Mouse (Mus musculus): Measurements from ENCODE around the gene Robo1. TPM values are rescaled to one million over a fixed set of nuclear protein-coding genes. Genes with fewer than 3 reads are reported as not detected.

Gene Robo1
- polyA plus RNA-seq, 1 experiment from 2014 or later, result 6.3 TPM

- Histone ChIP-seq H3K4me2 (replicated peaks; ENCODE audit: low read depth) (no peak overlapping the region), H3K4me1 (replicated peaks; ENCODE audit: control insufficient read depth, insufficient read depth) (no peaks in the 10 kb centered on the region), H3K9me3 (ENCODE audit: control insufficient read depth, low read length) (no peaks in the 10 kb centered on the region), H3K27me3 (ENCODE audit: control insufficient read depth, insufficient read depth, low read length) (no peaks in the 10 kb centered on the region), H3K36me3 (ENCODE audit: control insufficient read depth, insufficient read depth, low read length) (no peaks in the 10 kb centered on the region), H3K4me3 (ENCODE audit: low read depth, low read length) (no peak overlapping the region), H3K9ac (ENCODE audit: low read length) (no peak overlapping the region), H3K27ac (replicated peaks) (no peak overlapping the region)
- ATAC-seq (ENCODE audit: low FRiP score, low TSS enrichment) (no peak), DNase-seq (ENCODE audit: low spot score) (no peak)
- 52% methylated on average over 1 of the region's 1 CpGs for WGBS
- TF ChIP-seq CTCF (IDR thresholded peaks at IDR 0.05; ENCODE audit: low read depth), result no peak
- TF ChIP-seq EP300 (optimal IDR thresholded peaks at IDR 0.05), result no peak
Measured at GRCm38 (mm10) chr16:72575171-72575570, 267.1 kb downstream of the Robo1 start.

GRCm38 (mm10) chr16:72576956-72577355 lies 268.9 kb downstream of the Robo1 start:
- no peaks in the 10 kb centered on the region for H3K36me3 ChIP-seq (ENCODE audit: control insufficient read depth, insufficient read depth, low read length)
- no peak overlapping the region for H3K9ac ChIP-seq (ENCODE audit: low read length)
- no peak overlapping the region for H3K4me3 ChIP-seq (ENCODE audit: low read depth, low read length)
- H3K9me3 ChIP-seq (ENCODE audit: control insufficient read depth, low read length), result no peaks in the 10 kb centered on the region
- 80% methylated on average over 7 of the region's 7 CpGs for WGBS
- no peaks in the 10 kb centered on the region for H3K27me3 ChIP-seq (ENCODE audit: control insufficient read depth, insufficient read depth, low read length)
- no peaks in the 10 kb centered on the region for H3K4me1 ChIP-seq (replicated peaks; ENCODE audit: control insufficient read depth, insufficient read depth)
- no peak overlapping the region for H3K27ac ChIP-seq (replicated peaks)
- TF ChIP-seq EP300 (optimal IDR thresholded peaks at IDR 0.05), result no peak
- TF ChIP-seq CTCF (IDR thresholded peaks at IDR 0.05; ENCODE audit: low read depth), result no peak
- DNase-seq (ENCODE audit: low spot score) (no peak), ATAC-seq (ENCODE audit: low FRiP score, low TSS enrichment) (no peak)
- H3K4me2 ChIP-seq (replicated peaks; ENCODE audit: low read depth), result no peak overlapping the region

- Histone ChIP-seq H3K36me3 (ENCODE audit: control insufficient read depth, insufficient read depth, low read length) (no peaks in the 10 kb centered on the region), H3K27ac (replicated peaks) (no peak overlapping the region), H3K27me3 (ENCODE audit: control insufficient read depth, insufficient read depth, low read length) (no peaks in the 10 kb centered on the region), H3K9me3 (ENCODE audit: control insufficient read depth, low read length) (no peaks in the 10 kb centered on the region), H3K9ac (ENCODE audit: low read length) (no peak overlapping the region), H3K4me3 (ENCODE audit: low read depth, low read length) (no peak overlapping the region), H3K4me2 (replicated peaks; ENCODE audit: low read depth) (no peak overlapping the region), H3K4me1 (replicated peaks; ENCODE audit: control insufficient read depth, insufficient read depth) (no peaks in the 10 kb centered on the region)
- TF ChIP-seq EP300 (optimal IDR thresholded peaks at IDR 0.05) (no peak), CTCF (IDR thresholded peaks at IDR 0.05; ENCODE audit: low read depth) (no peak)
- 54% methylated on average over 11 of the region's 11 CpGs for WGBS
- ATAC-seq (ENCODE audit: low FRiP score, low TSS enrichment) (no peak), DNase-seq (ENCODE audit: low spot score) (no peak)
Measured at GRCm38 (mm10) chr16:72584454-72585159, 276.5 kb downstream of the Robo1 start.

- Histone ChIP-seq H3K9me3 (ENCODE audit: control insufficient read depth, low read length) (no peaks in the 10 kb centered on the region), H3K4me3 (ENCODE audit: low read depth, low read length) (no peak overlapping the region), H3K36me3 (ENCODE audit: control insufficient read depth, insufficient read depth, low read length) (no peaks in the 10 kb centered on the region), H3K9ac (ENCODE audit: low read length) (no peak overlapping the region), H3K4me1 (replicated peaks; ENCODE audit: control insufficient read depth, insufficient read depth) (no peaks in the 10 kb centered on the region), H3K27me3 (ENCODE audit: control insufficient read depth, insufficient read depth, low read length) (no peaks in the 10 kb centered on the region), H3K27ac (replicated peaks) (no peak overlapping the region), H3K4me2 (replicated peaks; ENCODE audit: low read depth) (no peak overlapping the region)
- no peak for TF ChIP-seq CTCF (IDR thresholded peaks at IDR 0.05; ENCODE audit: low read depth)
- TF ChIP-seq EP300 (optimal IDR thresholded peaks at IDR 0.05), result no peak
- 57% methylated on average over 3 of the region's 3 CpGs for WGBS
- no peak for DNase-seq (ENCODE audit: low spot score)
- no peak for ATAC-seq (ENCODE audit: low FRiP score, low TSS enrichment)
Measured at GRCm38 (mm10) chr16:72585160-72585813, 277.2 kb downstream of the Robo1 start.

GRCm38 (mm10) chr16:72587376-72588072 lies 279.4 kb downstream of the Robo1 start:
- ATAC-seq (ENCODE audit: low FRiP score, low TSS enrichment), result no peak
- no peak for DNase-seq (ENCODE audit: low spot score)
- 64% methylated on average over 3 of the region's 3 CpGs for whole genome bisulfite sequencing
- Histone ChIP-seq H3K4me1 (replicated peaks; ENCODE audit: control insufficient read depth, insufficient read depth) (no peaks in the 10 kb centered on the region), H3K36me3 (ENCODE audit: control insufficient read depth, insufficient read depth, low read length) (no peaks in the 10 kb centered on the region), H3K9me3 (ENCODE audit: control insufficient read depth, low read length) (no peaks in the 10 kb centered on the region), H3K4me2 (replicated peaks; ENCODE audit: low read depth) (no peak overlapping the region), H3K27ac (replicated peaks) (no peak overlapping the region), H3K4me3 (ENCODE audit: low read depth, low read length) (no peak overlapping the region), H3K27me3 (ENCODE audit: control insufficient read depth, insufficient read depth, low read length) (no peaks in the 10 kb centered on the region), H3K9ac (ENCODE audit: low read length) (no peak overlapping the region)
- TF ChIP-seq EP300 (optimal IDR thresholded peaks at IDR 0.05) (no peak), CTCF (IDR thresholded peaks at IDR 0.05; ENCODE audit: low read depth) (no peak)
